Mouse (Mus musculus): ENCODE measurements around the gene Foxf1.

Gene Foxf1

DNA sequence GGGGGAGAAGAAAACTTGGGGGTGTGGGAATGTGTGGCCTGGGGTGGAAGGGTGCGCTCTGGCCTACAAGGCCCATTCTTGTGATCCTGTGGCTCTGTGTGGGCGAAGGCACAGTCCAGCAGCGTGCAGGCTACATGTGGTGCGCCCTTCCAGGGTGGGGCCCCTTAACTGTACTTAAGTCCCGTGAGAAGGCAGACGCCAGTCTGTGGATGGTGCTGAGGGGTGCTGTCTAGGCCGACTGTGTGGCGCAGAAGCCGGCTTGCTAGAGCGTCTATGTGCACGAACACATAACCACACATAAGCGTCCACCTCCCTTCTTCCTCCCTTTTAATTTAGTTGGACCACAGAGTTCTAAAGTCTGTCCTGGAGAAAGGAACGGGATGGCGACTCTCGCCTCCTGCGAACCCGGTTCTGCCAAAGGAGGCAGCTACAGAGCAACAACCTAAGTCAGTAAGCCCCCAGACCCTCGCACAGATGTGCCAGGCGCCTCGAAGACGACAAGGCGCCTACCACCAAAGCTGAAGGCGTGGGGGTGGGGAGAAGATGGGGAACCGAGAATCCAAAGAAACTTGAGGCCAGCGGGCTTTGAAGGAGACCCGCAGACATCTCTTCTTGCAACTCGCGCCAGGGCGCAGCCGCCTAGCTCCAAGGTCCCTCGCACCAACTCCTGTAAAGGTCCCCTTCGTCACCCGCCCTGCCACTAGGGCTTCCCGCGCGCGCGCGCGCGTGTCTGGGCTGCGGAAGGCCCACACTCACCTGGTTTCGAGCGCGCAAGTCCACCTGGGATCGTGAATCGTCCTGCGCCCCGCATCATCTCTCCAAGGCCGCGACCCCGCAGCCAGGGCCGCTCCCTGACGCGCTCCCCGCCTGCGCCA is 1.7 kb upstream of the Foxf1 start:
- DNase-seq (ENCODE audit: low spot score in 2 of 2): no peak

DNA sequence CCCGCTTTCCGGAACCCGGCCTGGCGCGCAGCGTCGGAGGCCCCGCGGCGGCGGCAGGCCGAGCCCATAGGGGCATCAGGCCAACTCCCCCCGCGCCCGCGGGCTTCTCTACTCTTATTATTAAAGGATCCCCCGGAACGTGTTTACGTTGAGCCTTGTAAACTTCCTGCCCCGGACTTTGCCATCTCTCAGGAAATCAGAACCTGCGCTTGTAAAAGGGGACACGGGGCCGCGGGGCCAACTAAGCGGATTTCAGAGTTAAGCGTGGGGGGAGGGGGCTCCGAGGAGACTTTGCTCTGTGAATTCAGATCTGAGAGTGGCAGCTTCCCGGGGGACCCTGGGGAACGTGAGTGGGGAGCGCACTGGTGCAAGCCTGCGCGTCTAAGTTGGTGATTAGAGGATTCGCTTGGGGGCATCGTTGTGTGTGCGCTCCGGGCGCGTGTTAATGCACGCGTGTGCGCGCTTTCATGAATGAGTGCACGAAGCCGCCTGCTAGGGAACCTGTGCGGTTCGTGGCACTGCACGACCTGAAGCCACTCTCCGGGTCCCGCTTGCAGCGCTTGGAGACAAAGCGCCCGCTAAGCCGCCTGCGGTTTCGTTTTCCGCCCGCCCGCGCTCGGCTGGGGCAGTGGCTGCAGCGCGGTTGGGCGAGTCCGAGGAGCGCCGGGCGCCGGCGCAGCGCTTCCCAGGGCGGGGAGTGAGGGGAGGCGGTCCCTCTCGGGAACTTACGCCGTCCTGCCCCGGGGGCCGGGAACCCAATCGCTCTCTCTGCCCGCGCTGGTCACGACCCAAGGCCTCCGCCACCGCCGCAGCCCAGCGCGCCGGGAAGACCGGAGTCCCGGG is 872 bp upstream of the Foxf1 start:
- DNase-seq (ENCODE audit: low spot score in 2 of 2): peak; percentile 80 to 82

- DNase-seq (ENCODE audit: low spot score in 2 of 2): no peak
Observed at GRCm38 (mm10) chr8:121083936-121084209, 313 bp upstream of the Foxf1 start.

- DNase-seq (ENCODE audit: low spot score in 2 of 2): no peak
Observed at GRCm38 (mm10) chr8:121085011-121085410, 825 bp downstream of the Foxf1 start.

DNA sequence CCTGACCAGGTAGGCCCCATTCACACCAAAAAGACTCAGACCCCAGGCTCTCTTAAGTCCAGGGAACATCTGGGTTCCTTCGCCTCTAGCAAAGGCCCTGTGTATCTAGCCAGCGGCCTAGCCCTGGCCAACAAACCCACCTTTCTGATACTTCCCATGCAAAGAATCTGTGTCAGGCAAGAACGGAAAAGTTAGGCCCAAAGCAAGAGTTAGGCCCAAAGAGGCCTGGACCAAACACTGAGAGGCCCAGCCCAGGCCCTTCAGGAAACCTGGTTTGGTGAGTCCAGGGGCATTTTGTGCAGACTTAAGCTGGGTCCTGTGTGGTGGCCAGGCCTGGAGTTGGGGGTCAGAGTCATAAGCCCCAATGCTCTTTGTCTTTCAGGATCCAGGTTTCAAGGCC is 1.4 kb downstream of the Foxf1 start:
- no peak for DNase-seq (ENCODE audit: low spot score in 2 of 2)

DNA sequence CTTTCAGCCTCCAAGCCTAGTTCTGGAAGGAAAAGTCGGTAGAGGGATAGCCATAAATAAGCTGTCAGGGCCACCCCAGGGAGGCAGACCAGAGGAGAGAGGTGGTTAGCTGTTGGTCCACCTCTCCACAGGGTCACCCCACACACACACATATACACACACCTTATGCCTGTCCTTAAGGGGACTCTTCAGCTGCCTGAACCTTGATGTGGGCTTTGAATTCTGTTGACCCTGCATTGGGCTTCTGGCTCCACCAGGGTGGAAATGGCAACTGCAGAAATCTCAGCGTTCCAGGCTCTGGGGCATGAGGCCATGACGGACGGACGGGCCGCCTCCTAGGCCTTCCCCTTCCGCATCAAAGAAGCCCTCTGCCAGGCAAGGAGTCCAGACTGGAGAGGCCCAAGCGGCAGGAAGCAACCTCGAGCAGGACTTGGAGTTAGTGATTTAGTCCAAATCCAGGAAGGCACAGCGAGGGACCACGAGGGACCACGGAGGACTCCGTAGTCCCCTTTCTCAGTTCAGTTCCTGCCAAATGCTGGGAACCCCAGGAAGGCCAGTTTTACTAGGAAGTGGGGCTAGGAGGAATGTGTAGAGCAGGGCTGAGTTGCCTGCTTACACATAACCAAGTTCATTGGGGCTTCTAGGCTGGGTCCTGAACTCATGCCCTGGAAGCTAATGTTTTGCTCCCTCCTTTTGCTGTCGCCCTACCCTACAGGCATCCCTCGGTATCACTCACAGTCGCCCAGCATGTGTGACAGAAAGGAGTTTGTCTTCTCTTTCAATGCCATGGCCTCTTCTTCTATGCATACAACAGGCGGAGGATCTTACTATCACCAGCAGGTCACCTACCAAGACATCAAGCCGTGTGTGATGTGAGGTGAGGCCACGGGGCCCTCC is 2.1 kb downstream of the Foxf1 start:
- DNase-seq (ENCODE audit: low spot score in 2 of 2): no peak

DNA sequence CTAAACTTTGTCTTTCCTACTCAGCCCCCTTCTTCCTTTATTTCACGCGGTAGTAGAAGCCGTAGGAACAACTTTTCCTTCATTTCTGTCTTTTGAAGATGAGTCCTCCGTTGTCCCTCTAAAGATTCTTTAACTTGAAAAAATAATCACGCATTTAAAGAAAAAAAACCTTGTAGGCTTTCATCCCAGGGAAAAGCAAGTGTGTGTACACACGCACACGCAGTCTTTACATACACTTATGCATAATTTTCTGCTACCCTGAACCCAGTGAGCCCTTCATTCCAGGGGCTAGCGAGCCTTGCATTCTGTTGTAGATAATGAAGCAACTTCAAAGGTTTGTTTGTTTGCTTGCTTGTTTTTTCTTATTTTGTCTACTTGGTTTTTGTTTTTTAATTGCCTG is 4.1 kb downstream of the Foxf1 start:
- no peak for DNase-seq (ENCODE audit: low spot score in 2 of 2)

- DNase-seq (ENCODE audit: low spot score in 2 of 2): no peak
Observed at GRCm38 (mm10) chr8:121088871-121089630, 4.9 kb downstream of the Foxf1 start.

DNA sequence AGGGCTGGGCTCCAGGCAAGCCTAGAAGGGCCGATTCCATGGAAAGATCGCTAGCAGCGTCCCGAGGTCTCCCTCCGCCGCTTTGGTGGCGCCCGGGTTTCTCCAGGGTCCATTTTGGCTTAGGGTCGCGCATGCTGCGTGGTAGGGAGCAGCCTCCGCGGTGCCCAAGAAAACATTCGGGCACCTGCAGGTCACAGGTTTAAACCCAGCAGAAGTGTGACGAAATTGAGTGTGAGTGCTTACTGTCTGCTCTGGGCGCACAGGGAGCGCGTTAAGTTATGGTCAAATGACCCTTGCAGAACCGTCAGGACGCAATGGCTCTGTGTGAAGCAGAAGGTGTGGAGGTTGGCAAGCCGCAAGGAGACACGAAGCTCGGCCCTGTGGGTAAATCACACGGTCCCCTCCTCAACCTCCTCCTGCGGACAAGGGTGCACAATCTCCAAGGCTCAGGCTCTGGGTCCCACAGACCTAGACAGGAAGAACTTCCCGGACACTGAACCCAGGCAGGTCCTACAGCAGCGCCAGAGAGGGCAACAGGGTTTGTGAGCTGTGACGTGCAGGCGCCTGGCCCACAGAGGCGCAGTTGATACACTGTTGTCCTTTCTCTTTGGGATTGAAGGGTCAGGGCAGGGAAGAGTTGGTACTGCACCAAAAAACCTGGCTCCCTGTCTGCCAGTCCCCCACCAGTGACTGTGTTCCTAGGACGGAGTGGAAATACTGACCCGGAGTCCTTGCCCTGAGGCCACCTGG is 5.6 kb downstream of the Foxf1 start:
- DNase-seq (ENCODE audit: low spot score in 2 of 2): no peak

DNA sequence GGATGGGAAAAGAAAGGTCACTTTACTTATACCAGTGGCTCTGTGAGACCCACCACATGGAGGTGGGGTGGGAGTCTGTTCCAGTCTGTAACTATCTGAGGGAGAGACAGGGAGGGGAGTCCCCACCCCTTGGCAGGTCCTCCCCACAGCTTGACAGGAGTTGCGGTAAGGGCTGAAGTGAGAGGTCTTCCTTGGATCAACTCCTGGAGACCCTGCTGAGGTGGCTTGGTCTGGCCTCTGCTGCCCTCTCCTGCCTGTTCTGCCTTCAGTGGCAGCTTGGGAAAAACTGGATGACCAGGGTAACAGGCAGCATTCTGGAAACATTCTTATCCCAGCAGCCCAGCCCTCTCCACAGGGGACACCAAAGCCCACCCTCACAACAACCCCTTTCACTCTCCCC is 6.5 kb downstream of the Foxf1 start:
- no peak for DNase-seq (ENCODE audit: low spot score in 2 of 2)

- peak in 1 of 2 experiments; percentile 17 for DNase-seq (ENCODE audit: low spot score in 2 of 2)
Observed at GRCm38 (mm10) chr8:121092141-121092540, 8.0 kb downstream of the Foxf1 start.

GRCm38 (mm10) chr8:121092627-121093026 is 8.4 kb downstream of the Foxf1 start:
- peak; percentile 70 to 91 for DNase-seq (ENCODE audit: low spot score in 2 of 2)

DNA sequence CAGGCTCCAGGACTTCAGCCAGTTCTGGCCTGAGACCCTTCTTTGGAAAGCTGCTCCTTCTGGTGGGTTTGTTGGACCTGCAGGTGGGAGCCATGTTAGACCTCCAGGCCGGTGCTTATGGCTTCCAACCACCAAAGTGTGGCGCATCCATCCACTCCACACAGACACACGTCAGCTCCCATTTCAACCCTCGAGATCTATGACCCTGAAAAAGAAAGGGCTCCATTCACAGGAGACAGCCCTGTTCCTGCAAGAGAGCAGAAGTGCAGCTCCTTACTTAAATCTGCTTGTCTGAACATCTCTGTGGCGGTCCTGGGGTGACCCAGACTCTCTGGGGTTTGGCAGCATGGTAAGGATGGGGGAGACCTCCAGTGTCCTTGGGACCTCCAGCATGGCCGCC is 9.3 kb downstream of the Foxf1 start:
- DNase-seq (ENCODE audit: low spot score in 2 of 2): peak in 1 of 2 experiments; percentile 17

DNA sequence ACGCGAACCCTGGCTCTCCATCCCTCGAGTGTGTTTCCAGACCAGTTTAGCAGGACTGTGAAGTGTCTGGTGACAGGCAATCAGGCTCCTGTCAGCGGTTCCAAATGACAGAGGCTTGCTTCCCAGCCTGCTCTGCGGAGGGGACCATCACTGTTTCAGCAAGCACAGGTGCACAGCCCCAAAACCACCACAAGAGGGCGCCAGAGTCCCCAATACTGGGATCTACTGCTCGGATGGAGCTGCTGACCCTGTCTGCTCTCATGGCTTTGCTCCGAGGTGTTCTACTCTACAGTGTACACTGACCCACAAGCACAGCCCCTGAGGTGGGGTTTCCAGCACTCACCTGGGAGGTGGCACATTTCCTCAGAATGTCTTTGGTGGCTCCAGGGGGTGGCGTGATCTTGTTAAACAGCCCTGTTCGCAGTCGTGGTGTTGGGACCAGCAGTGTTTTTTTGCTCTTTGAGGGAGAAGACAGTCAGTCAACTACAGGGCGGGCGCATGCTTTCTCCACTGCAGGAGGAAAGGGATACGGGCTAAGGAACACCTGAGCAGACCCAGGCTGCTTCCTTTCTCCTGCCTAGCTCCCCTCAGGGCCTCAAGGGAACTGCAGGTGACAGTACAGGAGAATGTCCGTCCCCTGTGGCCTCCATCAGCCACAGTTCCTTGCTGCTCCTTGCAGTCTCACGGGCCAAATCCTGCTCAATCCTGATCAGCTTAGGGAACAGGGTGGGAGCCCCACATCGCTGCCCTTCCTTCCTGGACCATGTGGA is 20.0 kb downstream of the Foxf1 start:
- DNase-seq (ENCODE audit: low spot score in 2 of 2): peak; percentile 63 to 81

DNA sequence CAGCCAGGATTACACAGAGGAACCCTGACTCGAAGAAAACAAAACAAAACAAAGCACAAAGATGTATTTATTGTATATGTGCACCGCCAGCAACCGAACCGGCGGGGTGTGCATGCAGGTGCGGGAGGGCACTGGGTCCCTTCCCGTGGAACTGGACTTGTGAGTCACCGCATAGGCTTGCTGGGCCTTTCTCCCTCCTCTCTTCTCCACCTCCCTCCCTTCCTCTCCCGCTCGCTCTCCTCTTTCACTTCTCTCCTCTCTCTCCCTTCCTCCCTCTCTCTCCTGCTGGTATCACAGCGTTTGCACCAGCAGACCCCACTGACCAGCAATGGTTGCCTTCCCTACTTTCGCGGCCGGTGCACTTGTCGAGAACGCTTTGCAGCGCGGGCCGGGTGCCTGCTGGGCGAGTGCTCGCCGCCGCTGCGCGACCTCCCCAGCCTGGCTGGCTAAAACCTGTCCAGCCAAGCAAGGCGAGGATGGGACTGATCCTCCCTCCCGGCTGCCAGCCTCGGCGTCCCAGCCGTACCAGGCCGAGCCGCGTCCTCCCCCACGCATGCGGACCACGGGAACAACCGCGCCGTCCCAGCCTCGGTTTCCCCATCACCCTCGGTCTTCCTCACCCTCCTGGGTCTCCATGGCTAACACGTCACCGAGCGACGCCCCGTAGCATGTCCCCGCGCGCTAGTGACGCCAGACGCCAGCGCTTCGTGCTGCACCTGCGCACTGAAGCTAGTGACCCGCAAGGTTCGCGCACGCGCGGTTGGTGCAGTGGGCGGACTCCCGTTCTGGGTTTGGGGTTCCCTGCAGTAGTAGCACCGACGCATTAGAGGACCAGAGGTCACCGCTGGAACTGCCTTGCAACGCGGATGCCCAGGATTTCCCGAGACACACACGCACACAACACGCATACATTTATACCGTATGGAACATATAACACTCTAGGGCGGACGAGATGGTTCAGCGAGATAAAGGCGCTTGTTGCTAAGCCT is 23.8 kb downstream of the Foxf1 start, which contains the start of gene Mthfsd:
Gene Mthfsd (minus strand): TSS at position 725 of the 989 bp plus-strand sequence.
- peak; percentile 98 to 99 for DNase-seq (ENCODE audit: low spot score in 2 of 2)

DNA sequence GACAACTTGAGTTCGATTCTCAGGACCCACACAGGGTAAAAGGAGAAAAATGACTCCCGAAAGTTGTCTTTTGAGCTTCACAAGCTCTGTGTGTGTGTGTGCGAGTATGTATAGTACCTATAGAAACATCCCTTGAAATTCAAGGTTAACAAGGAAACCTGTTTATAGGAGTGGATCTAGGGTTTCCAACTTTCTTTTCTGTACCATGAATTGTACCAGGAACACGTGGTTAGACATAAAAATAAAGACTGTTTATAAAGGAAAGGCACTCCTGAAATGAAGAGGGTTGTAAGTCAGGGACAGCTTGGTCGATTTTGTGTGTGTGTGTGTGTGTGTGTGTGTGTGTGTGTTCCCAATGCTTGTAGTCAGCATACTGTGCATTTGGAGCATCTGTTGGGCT is 24.5 kb downstream of the Foxf1 start:
- DNase-seq (ENCODE audit: low spot score in 2 of 2): no peak

DNA sequence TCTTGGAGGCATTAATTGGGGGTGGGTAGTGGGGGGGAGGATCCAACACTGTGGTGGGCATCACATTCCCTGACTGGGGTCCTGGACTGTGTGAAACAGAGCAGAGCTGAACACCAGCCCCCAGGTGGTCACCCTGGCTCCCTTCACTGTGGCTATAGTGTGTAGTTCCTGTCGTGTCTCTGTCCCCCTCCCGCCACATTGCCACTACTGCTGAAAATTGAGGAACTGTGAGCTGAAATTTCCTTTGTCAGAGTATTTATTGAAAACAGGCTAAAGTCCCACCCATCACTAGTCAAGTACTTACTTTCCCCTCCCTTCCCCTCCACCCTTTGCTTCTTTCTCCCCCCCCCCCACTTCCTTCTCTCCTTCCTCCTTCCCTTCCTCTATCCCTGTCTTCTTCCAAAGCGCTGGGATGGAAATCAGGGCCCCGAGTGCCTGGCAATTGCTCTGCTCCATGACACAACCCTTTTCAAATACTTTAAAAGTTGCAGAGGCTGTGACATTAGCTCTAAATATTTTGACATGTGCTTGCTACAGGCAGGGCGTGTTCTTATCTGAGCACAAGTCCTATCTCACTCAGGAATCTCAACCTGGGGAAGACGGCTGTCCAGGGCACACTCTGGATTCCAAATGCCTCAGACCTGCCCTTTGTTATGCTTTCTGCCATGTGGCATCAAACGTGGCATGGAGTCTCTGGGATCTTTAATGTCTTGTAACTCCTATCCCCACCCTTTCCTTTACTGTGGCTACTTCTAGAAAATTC is 27.1 kb downstream of the Foxf1 start:
- DNase-seq (ENCODE audit: low spot score in 2 of 2): no peak

DNA sequence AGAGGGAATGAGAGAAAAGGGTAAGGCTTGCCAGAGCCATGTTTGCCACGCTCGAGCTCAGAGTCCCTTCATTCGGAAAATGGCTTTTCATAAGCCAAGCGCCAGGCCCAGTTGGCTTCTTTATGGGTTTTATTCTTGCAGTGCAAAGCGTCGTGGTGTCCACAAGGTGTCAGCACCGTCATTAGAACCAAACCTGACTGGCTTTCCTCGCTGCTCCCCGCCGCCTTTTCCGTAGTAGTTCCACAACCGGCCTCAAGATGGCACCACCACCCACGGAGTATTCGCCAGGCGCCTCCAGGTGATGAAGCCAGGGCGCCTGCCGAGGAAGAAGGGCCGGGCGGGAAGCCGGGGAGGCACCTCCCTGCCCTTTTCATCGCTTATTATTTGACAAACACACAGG is 29.1 kb downstream of the Foxf1 start:
- DNase-seq (ENCODE audit: low spot score in 2 of 2): peak; percentile 91 to 96
